Mouse (Mus musculus): ENCODE results near the gene Gmnc. TPM values are rescaled to one million over a fixed set of nuclear protein-coding genes. Genes with fewer than 3 reads are reported as not detected.

The Gmnc gene
- polyA plus RNA-seq, 1 experiment: 0.40 TPM

GRCm38 (mm10) chr16:26985796-26986195 is 5.7 kb downstream of the Gmnc start:
- TF ChIP-seq CTCF (IDR thresholded peaks at IDR 0.05; ENCODE audit: extremely low read depth, insufficient read depth, low read length): peak; percentile 23; the same call in 1 of the 2 replicates
- TF ChIP-seq POLR2A (IDR thresholded peaks at IDR 0.05; ENCODE audit: extremely low read depth, insufficient read depth, low read length): no peak
- Histone ChIP-seq H3K27ac (ENCODE audit: insufficient read depth, low read length) (no peak overlapping the region), H3K4me1 (ENCODE audit: control insufficient read depth, insufficient read depth, low read length) (no peaks in the 10 kb centered on the region; the same call in 1 of the 2 replicates), H3K4me3 (ENCODE audit: insufficient read depth, low read length) (no peak overlapping the region)

GRCm38 (mm10) chr16:26982112-26982511 is 9.3 kb downstream of the Gmnc start:
- TF ChIP-seq CTCF (IDR thresholded peaks at IDR 0.05; ENCODE audit: extremely low read depth, insufficient read depth, low read length) (no peak), POLR2A (IDR thresholded peaks at IDR 0.05; ENCODE audit: extremely low read depth, insufficient read depth, low read length) (no peak)
- H3K4me1 ChIP-seq (ENCODE audit: control insufficient read depth, insufficient read depth, low read length): no peaks in the 10 kb centered on the region
- no peak overlapping the region for H3K4me3 ChIP-seq (ENCODE audit: insufficient read depth, low read length)
- no peak overlapping the region for H3K27ac ChIP-seq (ENCODE audit: insufficient read depth, low read length)

GRCm38 (mm10) chr16:26967967-26968366 is 23.5 kb downstream of the Gmnc start:
- Histone ChIP-seq H3K4me3 (ENCODE audit: insufficient read depth, low read length) (peak overlapping the region; percentile 43), H3K27ac (ENCODE audit: insufficient read depth, low read length) (no peak overlapping the region), H3K4me1 (ENCODE audit: control insufficient read depth, insufficient read depth, low read length) (no peaks in the 10 kb centered on the region)
- TF ChIP-seq POLR2A (IDR thresholded peaks at IDR 0.05; ENCODE audit: extremely low read depth, insufficient read depth, low read length): 0 out of 2 replicates have a peak, but pooled peaks have one; percentile 13
- TF ChIP-seq CTCF (IDR thresholded peaks at IDR 0.05; ENCODE audit: extremely low read depth, insufficient read depth, low read length): no peak

- no peak overlapping the region for H3K27ac ChIP-seq (ENCODE audit: insufficient read depth, low read length)
- no peak overlapping the region for H3K4me3 ChIP-seq (ENCODE audit: insufficient read depth, low read length)
- H3K4me1 ChIP-seq (ENCODE audit: control insufficient read depth, insufficient read depth, low read length): no peaks in the 10 kb centered on the region
- no peak for TF ChIP-seq CTCF (IDR thresholded peaks at IDR 0.05; ENCODE audit: extremely low read depth, insufficient read depth, low read length)
- TF ChIP-seq POLR2A (IDR thresholded peaks at IDR 0.05; ENCODE audit: extremely low read depth, insufficient read depth, low read length): no peak
These were observed 24.6 kb downstream of the Gmnc start for GRCm38 (mm10) chr16:26966830-26967229.

- Histone ChIP-seq H3K4me3 (ENCODE audit: insufficient read depth, low read length) (no peak overlapping the region), H3K27ac (ENCODE audit: insufficient read depth, low read length) (no peak overlapping the region), H3K4me1 (ENCODE audit: control insufficient read depth, insufficient read depth, low read length) (no peaks in the 10 kb centered on the region)
- TF ChIP-seq CTCF (IDR thresholded peaks at IDR 0.05; ENCODE audit: extremely low read depth, insufficient read depth, low read length): no peak
- no peak for TF ChIP-seq POLR2A (IDR thresholded peaks at IDR 0.05; ENCODE audit: extremely low read depth, insufficient read depth, low read length)
These were observed 29.5 kb downstream of the Gmnc start for GRCm38 (mm10) chr16:26961971-26962370.

- H3K4me1 ChIP-seq (ENCODE audit: control insufficient read depth, insufficient read depth, low read length): no peaks in the 10 kb centered on the region
- no peak overlapping the region for H3K27ac ChIP-seq (ENCODE audit: insufficient read depth, low read length)
- no peak overlapping the region for H3K4me3 ChIP-seq (ENCODE audit: insufficient read depth, low read length)
- TF ChIP-seq CTCF (IDR thresholded peaks at IDR 0.05; ENCODE audit: extremely low read depth, insufficient read depth, low read length) (no peak), POLR2A (IDR thresholded peaks at IDR 0.05; ENCODE audit: extremely low read depth, insufficient read depth, low read length) (no peak)
These were observed 39.9 kb downstream of the Gmnc start for GRCm38 (mm10) chr16:26951601-26952000.

GRCm38 (mm10) chr16:26950209-26950608 is 41.2 kb downstream of the Gmnc start:
- TF ChIP-seq CTCF (IDR thresholded peaks at IDR 0.05; ENCODE audit: extremely low read depth, insufficient read depth, low read length) (no peak), POLR2A (IDR thresholded peaks at IDR 0.05; ENCODE audit: extremely low read depth, insufficient read depth, low read length) (no peak)
- Histone ChIP-seq H3K4me1 (ENCODE audit: control insufficient read depth, insufficient read depth, low read length) (no peaks in the 10 kb centered on the region), H3K27ac (ENCODE audit: insufficient read depth, low read length) (no peak overlapping the region), H3K4me3 (ENCODE audit: insufficient read depth, low read length) (no peak overlapping the region)

- Histone ChIP-seq H3K27ac (ENCODE audit: insufficient read depth, low read length) (no peak overlapping the region), H3K4me3 (ENCODE audit: insufficient read depth, low read length) (no peak overlapping the region), H3K4me1 (ENCODE audit: control insufficient read depth, insufficient read depth, low read length) (no peaks in the 10 kb centered on the region)
- TF ChIP-seq CTCF (IDR thresholded peaks at IDR 0.05; ENCODE audit: extremely low read depth, insufficient read depth, low read length): peak; percentile 47
- TF ChIP-seq POLR2A (IDR thresholded peaks at IDR 0.05; ENCODE audit: extremely low read depth, insufficient read depth, low read length): no peak
These were observed 87.5 kb downstream of the Gmnc start for GRCm38 (mm10) chr16:26903968-26904367.

GRCm38 (mm10) chr16:26901471-26901870 is 90.0 kb downstream of the Gmnc start:
- no peak overlapping the region for H3K27ac ChIP-seq (ENCODE audit: insufficient read depth, low read length)
- no peak for TF ChIP-seq CTCF (IDR thresholded peaks at IDR 0.05; ENCODE audit: extremely low read depth, insufficient read depth, low read length)

GRCm38 (mm10) chr16:26886337-26886736 is 105.1 kb downstream of the Gmnc start:
- TF ChIP-seq POLR2A (IDR thresholded peaks at IDR 0.05; ENCODE audit: extremely low read depth, insufficient read depth, low read length) (no peak), CTCF (IDR thresholded peaks at IDR 0.05; ENCODE audit: extremely low read depth, insufficient read depth, low read length) (no peak)
- no peak overlapping the region for H3K4me3 ChIP-seq (ENCODE audit: insufficient read depth, low read length)
- H3K4me1 ChIP-seq (ENCODE audit: control insufficient read depth, insufficient read depth, low read length): no peaks in the 10 kb centered on the region
- H3K27ac ChIP-seq (ENCODE audit: insufficient read depth, low read length): no peak overlapping the region

More at GRCm38 (mm10) chr16:26901471-26901870, 90.0 kb downstream of the Gmnc start:
- no peak overlapping the region for H3K4me3 ChIP-seq (ENCODE audit: insufficient read depth, low read length)
- no peaks in the 10 kb centered on the region for H3K4me1 ChIP-seq (ENCODE audit: control insufficient read depth, insufficient read depth, low read length)

Data from cortical plate, adult 2 months (tissue).